Mouse (Mus musculus) liver, adult 2 months (tissue): ENCODE measurements around the gene Pparg.

Source experiments
- CTCF ChIP-seq: fragments of 200-500 bp; IDR thresholded peaks from 2 replicates; pipeline ENCODE4 v1.5.1; 2011; ENCODE audit warnings: low read depth, low read length, control low read depth
- POLR2A ChIP-seq: fragments of 200-500 bp; IDR thresholded peaks from 2 replicates; pipeline ENCODE4 v1.6.1; 2011; ENCODE audit warnings: low read length, control low read depth; ENCODE audit not compliant: insufficient read depth; ENCODE audit errors: extremely low read depth

- TF ChIP-seq CTCF (no peak), POLR2A (no peak)
Observed at GRCm38 (mm10) chr6:115501131-115501530, 140.4 kb downstream of the Pparg start.
